Mouse (Mus musculus) kidney, postnatal 36 days (tissue): ENCODE results near the gene Inpp5a.

Experiments used
- DNase-seq, 2 experiments: peaks; one replicate each; pipeline ENCODE4 v3.0.0; 2021 to 2022; ENCODE audit warnings: mixed read lengths in 2 of 2

Gene Inpp5a

GRCm38 (mm10) chr7:139479626-139480025 lies 90.7 kb downstream of the Inpp5a start:
- DNase-seq, result no peak

- peak; percentile 41 to 71 for DNase-seq
Measured at GRCm38 (mm10) chr7:139484206-139484955, 95.5 kb downstream of the Inpp5a start.

GRCm38 (mm10) chr7:139489721-139490211 lies 100.9 kb downstream of the Inpp5a start:
- no peak for DNase-seq

GRCm38 (mm10) chr7:139492351-139492750 lies 103.4 kb downstream of the Inpp5a start:
- DNase-seq, result no peak

- peak in 1 of 2 experiments; percentile 27 for DNase-seq
Measured at GRCm38 (mm10) chr7:139492946-139493345, 104.0 kb downstream of the Inpp5a start.

- peak; percentile 39 to 62 for DNase-seq
Measured at GRCm38 (mm10) chr7:139495791-139496190, 106.9 kb downstream of the Inpp5a start.

GRCm38 (mm10) chr7:139498038-139498625 lies 109.2 kb downstream of the Inpp5a start:
- DNase-seq, result no peak

GRCm38 (mm10) chr7:139504064-139504463 lies 115.2 kb downstream of the Inpp5a start:
- no peak for DNase-seq

- no peak for DNase-seq
Measured at GRCm38 (mm10) chr7:139506677-139507412, 117.9 kb downstream of the Inpp5a start.

GRCm38 (mm10) chr7:139508938-139509337 lies 120.0 kb downstream of the Inpp5a start:
- no peak for DNase-seq

- peak; percentile 88 to 91 for DNase-seq
Measured at GRCm38 (mm10) chr7:139515959-139516660, 127.2 kb downstream of the Inpp5a start.

- DNase-seq, result no peak
Measured at GRCm38 (mm10) chr7:139516661-139517016, 127.7 kb downstream of the Inpp5a start.

GRCm38 (mm10) chr7:139518352-139518751 lies 129.4 kb downstream of the Inpp5a start:
- DNase-seq, result no peak

GRCm38 (mm10) chr7:139528309-139529076 lies 139.6 kb downstream of the Inpp5a start:
- DNase-seq, result no peak

- DNase-seq, result no peak
Measured at GRCm38 (mm10) chr7:139529208-139529607, 140.3 kb downstream of the Inpp5a start.

- no peak for DNase-seq
Measured at GRCm38 (mm10) chr7:139530591-139531427, 141.9 kb downstream of the Inpp5a start.

GRCm38 (mm10) chr7:139531428-139531801 lies 142.5 kb downstream of the Inpp5a start:
- DNase-seq, result peak; percentile 27 to 50

GRCm38 (mm10) chr7:139536331-139536730 lies 147.4 kb downstream of the Inpp5a start:
- no peak for DNase-seq

GRCm38 (mm10) chr7:139536831-139537230 lies 147.9 kb downstream of the Inpp5a start:
- no peak for DNase-seq

- DNase-seq, result no peak
Measured at GRCm38 (mm10) chr7:139537831-139538230, 148.9 kb downstream of the Inpp5a start.

- DNase-seq, result peak; percentile 26 to 67
Measured at GRCm38 (mm10) chr7:139538541-139538940, 149.6 kb downstream of the Inpp5a start.
